Mouse (Mus musculus) thymus, adult 2 months (tissue): ENCODE results near the gene Mast2. TPM values are rescaled to one million over a fixed set of nuclear protein-coding genes. Genes with fewer than 3 reads are reported as not detected.

Experiments
- DNase-seq: peaks from one replicate; pipeline ENCODE4 v3.0.0; 2021
- H3K27ac ChIP-seq: fragments of 200-500 bp; 2 replicates; pipeline ENCODE4 v1.5.1; 2012; ENCODE audit warnings: low read length, control low read depth; ENCODE audit not compliant: control insufficient read depth, insufficient read depth
- H3K27me3 ChIP-seq: fragments of 200-500 bp; 2 replicates; pipeline ENCODE4 v1.6.1; 2012; ENCODE audit warnings: mild to moderate bottlenecking, low read length, moderate library complexity, mixed read lengths; ENCODE audit not compliant: control insufficient read depth, insufficient read depth
- H3K36me3 ChIP-seq: fragments of 200-500 bp; 2 replicates; pipeline ENCODE4 v1.6.1; 2012; ENCODE audit warnings: mild to moderate bottlenecking, low read length, moderate library complexity; ENCODE audit not compliant: control insufficient read depth, insufficient read depth
- H3K4me1 ChIP-seq: fragments of 200-500 bp; replicated peaks from 2 replicates; pipeline ENCODE4 v1.6.1; 2012; ENCODE audit warnings: low read length; ENCODE audit not compliant: control insufficient read depth, insufficient read depth
- H3K4me3 ChIP-seq: fragments of 200-500 bp; 2 replicates; pipeline ENCODE4 v1.5.1; 2012; ENCODE audit warnings: mild to moderate bottlenecking, low read length, control low read depth, moderate library complexity; ENCODE audit not compliant: control insufficient read depth, insufficient read depth
- CTCF ChIP-seq: fragments of 200-500 bp; IDR thresholded peaks from 2 replicates; pipeline ENCODE4 v1.5.1; 2012; ENCODE audit warnings: mild to moderate bottlenecking, control low read depth, low read length, moderate library complexity, borderline replicate concordance; ENCODE audit not compliant: control insufficient read depth, poor library complexity, insufficient read depth; ENCODE audit errors: extremely low read depth
- POLR2A ChIP-seq: fragments of 200-500 bp; IDR thresholded peaks from 2 replicates; pipeline ENCODE4 v1.6.1; 2012; ENCODE audit warnings: mild to moderate bottlenecking, low read length, control low read depth, moderate library complexity; ENCODE audit not compliant: control insufficient read depth, poor library complexity, insufficient read depth; ENCODE audit errors: extremely low read depth
- WGBS: fragments of 180-500 bp; shearing (Covaris S2); methylation state at CpG from one replicate; pipeline ENCODE4 v1.1.7; 2018; 5-methylcytosine and 5-hydroxymethylcytosine counted together
- polyA plus RNA-seq: library from polyadenylated mRNA; depleted of rRNA; stranded (reverse); fragments of >200 nt; gene quantifications from 2 replicates; pipeline ENCODE4 v1.2.3, GENCODE M21; 2012

Mast2 gene
- polyA plus RNA-seq, 1 experiment, result 110 TPM

DNA sequence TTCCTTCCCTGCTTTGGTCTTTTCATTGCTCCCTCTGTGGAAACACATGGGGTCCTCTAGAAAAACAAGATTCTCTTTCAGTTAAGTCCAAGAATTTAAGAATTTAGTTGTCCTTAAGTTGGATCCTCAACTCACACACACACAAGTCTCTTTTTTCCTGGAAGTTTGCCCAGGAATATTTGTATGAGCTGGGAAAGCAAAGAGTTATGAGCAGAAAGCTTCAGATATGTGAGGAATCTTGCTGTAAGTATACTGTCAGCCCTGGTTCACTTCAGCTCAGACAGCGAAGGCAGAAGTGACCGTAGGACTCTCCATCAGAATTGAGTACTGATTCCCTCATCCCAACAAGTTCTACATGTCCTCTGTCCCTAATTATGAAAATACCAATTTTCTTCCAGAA is 27.9 kb upstream of the Mast2 start:
- Histone ChIP-seq H3K4me3 (no peak overlapping the region), H3K27ac (no peak overlapping the region), H3K27me3 (no peaks in the 10 kb centered on the region), H3K4me1 (no peaks in the 10 kb centered on the region), H3K36me3 (no peaks in the 10 kb centered on the region)
- WGBS, result 92% methylated on average over 2 of the region's 2 CpGs
- TF ChIP-seq POLR2A, result no peak
- TF ChIP-seq CTCF, result no peak
- DNase-seq, result no peak

DNA sequence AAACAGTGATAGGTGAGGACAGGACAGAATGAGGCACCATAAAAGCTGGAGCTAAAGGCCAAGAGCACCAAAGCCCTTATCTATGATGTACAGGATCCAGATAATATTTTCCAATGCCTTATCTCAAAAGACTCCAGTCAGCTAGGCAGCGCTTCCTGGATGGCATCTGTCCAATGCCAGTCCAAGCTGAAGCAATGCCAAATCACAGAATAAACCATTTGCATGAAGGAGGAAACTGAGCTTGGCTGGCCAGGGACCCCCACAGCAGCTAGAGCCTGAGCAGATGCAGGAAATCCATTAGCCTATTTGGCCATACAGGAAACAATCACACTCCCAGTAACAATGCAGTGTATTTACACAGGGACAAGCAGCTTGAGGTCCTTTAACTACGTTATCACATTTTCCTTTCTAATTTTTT is 27.1 kb upstream of the Mast2 start:
- no peak for DNase-seq
- H3K27ac ChIP-seq, result no peak overlapping the region

DNA sequence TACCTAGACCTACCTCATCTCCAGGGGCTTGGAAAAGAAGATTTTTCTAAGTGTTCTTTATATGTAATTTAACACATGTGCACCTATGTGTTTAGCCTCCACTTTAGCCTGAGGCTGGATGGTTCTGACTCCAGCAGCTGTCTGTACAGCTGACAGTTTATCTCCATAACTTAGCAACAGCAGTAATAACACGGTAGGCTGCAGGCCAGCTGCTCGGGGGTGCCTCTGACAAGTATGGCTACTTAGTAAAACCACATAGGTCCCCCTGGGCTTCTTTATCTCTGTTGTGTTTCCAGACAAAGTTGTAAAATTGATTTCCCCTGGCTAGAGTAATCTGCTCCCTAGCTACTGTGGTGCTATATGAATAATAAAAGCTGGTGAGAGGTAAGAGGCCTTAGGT is 19.5 kb upstream of the Mast2 start:
- no peak overlapping the region for H3K27ac ChIP-seq
- H3K27me3 ChIP-seq, result no peaks in the 10 kb centered on the region
- no peaks in the 10 kb centered on the region for H3K36me3 ChIP-seq
- H3K4me1 ChIP-seq, result no peaks in the 10 kb centered on the region
- no peak overlapping the region for H3K4me3 ChIP-seq
- WGBS, result 40% methylated on average over 2 of the region's 2 CpGs
- TF ChIP-seq CTCF (no peak), POLR2A (no peak)
- DNase-seq, result no peak

More for the DNA sequence above, 27.1 kb upstream of the Mast2 start:
- no peak for TF ChIP-seq CTCF
- no peak for TF ChIP-seq POLR2A
- Histone ChIP-seq H3K4me3 (no peak overlapping the region), H3K36me3 (no peaks in the 10 kb centered on the region), H3K4me1 (no peaks in the 10 kb centered on the region), H3K27me3 (no peaks in the 10 kb centered on the region)
- WGBS, result 56% methylated on average over 2 of the region's 2 CpGs

DNA sequence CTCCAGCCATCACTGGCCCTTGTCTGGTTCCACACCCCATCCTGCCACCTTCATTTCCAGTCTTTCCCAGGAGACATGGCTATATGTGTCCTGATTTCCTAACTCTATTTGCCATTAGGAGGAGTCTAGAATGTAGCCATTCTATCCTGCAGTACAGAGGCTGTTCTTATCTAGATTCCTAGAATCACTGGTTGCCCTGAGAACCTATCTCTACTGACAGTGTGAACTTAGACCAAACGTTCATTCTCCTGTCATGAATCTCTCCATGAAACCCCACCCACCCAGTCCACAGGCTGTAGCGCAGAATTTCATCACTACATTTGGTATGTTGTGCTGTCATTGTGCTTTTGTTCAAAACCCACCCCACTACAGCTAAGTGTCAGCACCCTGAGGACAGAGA is 17.3 kb upstream of the Mast2 start:
- Histone ChIP-seq H3K4me3 (no peak overlapping the region), H3K27ac (no peak overlapping the region), H3K27me3 (no peaks in the 10 kb centered on the region), H3K36me3 (no peaks in the 10 kb centered on the region), H3K4me1 (no peaks in the 10 kb centered on the region)
- DNase-seq, result no peak
- 78% methylated on average over 2 of the region's 2 CpGs for WGBS
- TF ChIP-seq POLR2A, result no peak

DNA sequence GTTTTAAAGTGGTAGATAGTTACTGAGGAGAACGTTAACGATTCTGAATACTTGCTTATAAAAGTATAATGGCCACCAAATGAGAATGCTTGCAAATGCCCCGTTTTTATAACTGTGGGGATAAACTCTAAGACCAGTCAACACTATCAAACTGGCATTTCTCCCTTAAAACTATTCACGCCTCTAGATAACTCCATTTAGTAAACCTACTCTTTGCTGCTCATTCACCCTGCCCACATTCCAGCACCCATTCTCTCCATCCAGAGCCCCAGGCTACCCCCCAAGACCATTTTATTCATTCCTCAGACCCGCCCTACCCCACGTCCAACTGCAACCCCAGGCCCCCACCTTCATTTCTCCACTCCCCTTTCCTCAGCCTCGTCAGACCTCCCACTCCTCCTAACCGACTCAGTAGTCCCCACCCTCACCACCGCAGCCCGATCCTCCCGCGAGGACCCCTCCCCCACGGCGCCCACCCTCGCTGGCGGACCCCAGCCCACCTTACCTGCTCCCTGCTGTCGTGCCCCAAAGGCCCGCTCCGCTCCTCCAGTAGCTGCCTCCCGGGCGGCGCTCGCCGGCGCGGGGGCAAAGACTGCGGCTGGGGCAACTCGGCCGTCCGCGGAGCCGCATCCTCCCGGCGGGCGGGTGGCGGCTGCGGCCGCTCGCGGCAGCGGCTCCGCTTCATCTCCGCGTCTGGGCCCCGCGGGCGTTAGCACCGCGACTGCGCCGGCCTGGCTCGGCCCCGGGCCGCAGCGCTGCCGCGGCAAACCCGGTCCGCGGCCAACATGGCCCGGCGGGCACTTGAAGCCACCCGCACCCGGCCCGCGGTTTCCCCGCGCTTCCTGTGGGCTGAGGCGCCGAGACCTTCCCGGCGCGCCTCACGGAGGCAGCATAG is 505 bp downstream of the Mast2 start:
- Histone ChIP-seq H3K27me3 (no peaks in the 10 kb centered on the region), H3K36me3 (no peaks in the 10 kb centered on the region), H3K27ac (no peak overlapping the region), H3K4me1 (peaks cover 3% of the 10 kb centered on the region; the same call in 1 of the 2 replicates), H3K4me3 (peak overlapping the region; percentile 62)
- peak; percentile 50 for DNase-seq
- TF ChIP-seq POLR2A (no peak), CTCF (peak; percentile 49; the same call in 1 of the 2 replicates)
- 2% methylated on average over 74 of the region's 74 CpGs for WGBS

DNA sequence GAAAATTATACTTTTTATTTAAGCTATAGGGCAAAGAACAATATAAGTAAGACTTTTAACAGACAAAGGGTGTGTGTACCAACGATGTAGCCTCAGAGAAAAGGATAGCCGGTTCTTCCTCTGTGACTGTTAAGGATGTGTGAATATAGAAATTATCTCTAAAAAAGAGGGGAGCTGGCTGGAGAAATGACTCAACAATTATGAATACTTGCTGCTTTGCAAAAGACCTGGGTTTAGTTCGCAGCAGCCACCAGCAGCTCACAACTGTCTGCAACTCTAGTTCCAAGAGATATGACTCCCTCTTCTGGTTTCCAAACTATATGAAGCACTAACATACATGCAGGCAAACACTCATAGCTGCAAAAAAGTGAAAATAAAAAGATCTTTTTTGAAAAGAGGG is 2.0 kb downstream of the Mast2 start:
- Histone ChIP-seq H3K27me3 (no peaks in the 10 kb centered on the region), H3K27ac (no peak overlapping the region), H3K4me3 (no peak overlapping the region), H3K4me1 (peaks cover 3% of the 10 kb centered on the region; the same call in 1 of the 2 replicates), H3K36me3 (no peaks in the 10 kb centered on the region)
- TF ChIP-seq CTCF, result no peak
- no peak for TF ChIP-seq POLR2A
- WGBS, result 97% methylated on average over 3 of the region's 3 CpGs
- DNase-seq, result no peak

DNA sequence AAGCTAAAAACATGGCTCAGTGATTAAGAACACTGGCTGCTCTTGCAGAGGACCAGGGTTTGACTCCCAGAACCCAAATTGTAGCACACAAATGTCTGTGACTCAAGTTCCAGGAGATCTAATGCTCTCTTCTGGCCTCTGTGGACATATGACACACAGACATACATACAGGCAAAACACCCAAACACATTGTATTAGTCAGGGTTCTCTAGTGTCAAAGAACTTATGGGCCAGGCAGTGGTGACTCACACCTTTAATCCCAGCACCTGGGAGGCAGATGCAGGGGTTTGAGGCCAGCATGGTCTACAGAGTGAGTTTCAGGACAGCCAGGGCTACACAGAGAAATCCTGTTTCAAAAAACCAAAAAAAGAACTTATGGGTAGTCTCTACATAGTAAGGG is 12.4 kb downstream of the Mast2 start:
- Histone ChIP-seq H3K36me3 (no peaks in the 10 kb centered on the region), H3K27ac (no peak overlapping the region), H3K4me1 (no peaks in the 10 kb centered on the region), H3K27me3 (no peaks in the 10 kb centered on the region), H3K4me3 (no peak overlapping the region)
- TF ChIP-seq POLR2A (no peak), CTCF (no peak)
- DNase-seq, result no peak
